Mouse (Mus musculus): ENCODE measurements around the gene Fam217b. TPM values are rescaled to one million over a fixed set of nuclear protein-coding genes. Genes with fewer than 3 reads are reported as not detected.
A peak's percentile ranks its signal among the peaks of the same experiment; 100 is the strongest.

The Fam217b gene
- polyA plus RNA-seq (2015; fragmentation: Nextera tagmentation; extraction: Ambion mirVana), result 4.3 and 5.4 TPM in 2 replicates

DNA sequence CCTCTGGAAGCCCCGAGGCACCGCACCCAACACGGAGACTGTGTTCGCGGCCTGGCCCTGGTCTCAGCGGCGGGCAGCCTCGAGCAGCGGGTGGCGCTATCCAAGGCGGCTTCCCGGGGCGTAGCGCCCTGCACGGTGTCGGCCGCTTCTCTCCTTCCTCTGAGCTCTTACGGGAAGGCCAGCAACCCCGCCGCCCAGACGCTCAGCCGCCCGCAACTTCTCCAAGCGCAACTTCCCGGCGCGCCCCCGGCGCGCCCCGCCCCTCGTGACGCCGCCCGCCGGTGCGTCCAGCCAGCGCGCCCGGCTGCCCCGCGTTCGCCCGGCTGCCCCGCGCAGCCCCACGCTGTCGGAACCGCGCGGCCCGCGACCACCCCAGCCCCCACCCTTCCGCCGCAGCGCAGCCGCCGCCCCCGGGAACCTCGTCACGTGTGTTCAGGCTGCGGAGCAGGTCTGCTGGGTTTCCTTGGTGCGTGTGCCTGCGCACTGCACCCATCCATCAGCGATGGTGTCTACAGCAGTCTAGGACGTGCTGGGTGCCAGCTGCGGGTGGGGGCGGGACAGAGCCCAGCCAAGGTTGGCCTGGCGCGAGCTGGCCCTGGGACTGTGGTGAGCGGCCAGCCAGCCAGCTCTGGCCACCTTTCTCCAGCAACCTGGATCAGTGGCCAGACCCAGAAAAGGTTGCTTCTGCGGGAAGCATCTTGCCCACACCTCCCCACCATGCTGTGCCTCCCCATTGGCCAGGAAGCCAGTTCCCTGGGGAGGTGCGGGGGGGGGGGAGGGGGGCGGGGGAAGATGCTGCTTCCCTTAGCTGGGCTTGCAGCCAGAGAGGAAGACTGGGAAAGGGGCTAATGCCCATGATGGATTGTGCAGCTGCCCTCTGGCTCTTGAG, at the start of gene Fam217b, which contains the start of gene Ppp1r3d:
TSS of gene Fam217b (plus strand) at position 264 of the 889 bp plus-strand sequence.
TSS of gene Ppp1r3d (minus strand) at position 212 of the 889 bp plus-strand sequence.
- Histone ChIP-seq H3K27ac (peak within 1 kb of the TSS; percentile 77), H3K4me3 (replicated peaks) (peak within 1 kb of the TSS; percentile 68), H3K36me3 (0 out of 2 replicates have a peak, but pooled peaks cover 4% of the 10 kb centered on the region), H3K9ac (peak within 1 kb of the TSS; percentile 64), H3K9me3 (no peaks in the 10 kb centered on the region), H3K4me1 (replicated peaks) (peaks cover 37% of the 10 kb centered on the region), H3K27me3 (replicated peaks) (no peaks in the 10 kb centered on the region; the same call in 1 of the 2 replicates), H3K4me2 (replicated peaks) (peak within 1 kb of the TSS; percentile 100)
- WGBS, result under 1% methylated on average over 68 of the region's 74 CpGs
- ATAC-seq, result peak; percentile 84

DNA sequence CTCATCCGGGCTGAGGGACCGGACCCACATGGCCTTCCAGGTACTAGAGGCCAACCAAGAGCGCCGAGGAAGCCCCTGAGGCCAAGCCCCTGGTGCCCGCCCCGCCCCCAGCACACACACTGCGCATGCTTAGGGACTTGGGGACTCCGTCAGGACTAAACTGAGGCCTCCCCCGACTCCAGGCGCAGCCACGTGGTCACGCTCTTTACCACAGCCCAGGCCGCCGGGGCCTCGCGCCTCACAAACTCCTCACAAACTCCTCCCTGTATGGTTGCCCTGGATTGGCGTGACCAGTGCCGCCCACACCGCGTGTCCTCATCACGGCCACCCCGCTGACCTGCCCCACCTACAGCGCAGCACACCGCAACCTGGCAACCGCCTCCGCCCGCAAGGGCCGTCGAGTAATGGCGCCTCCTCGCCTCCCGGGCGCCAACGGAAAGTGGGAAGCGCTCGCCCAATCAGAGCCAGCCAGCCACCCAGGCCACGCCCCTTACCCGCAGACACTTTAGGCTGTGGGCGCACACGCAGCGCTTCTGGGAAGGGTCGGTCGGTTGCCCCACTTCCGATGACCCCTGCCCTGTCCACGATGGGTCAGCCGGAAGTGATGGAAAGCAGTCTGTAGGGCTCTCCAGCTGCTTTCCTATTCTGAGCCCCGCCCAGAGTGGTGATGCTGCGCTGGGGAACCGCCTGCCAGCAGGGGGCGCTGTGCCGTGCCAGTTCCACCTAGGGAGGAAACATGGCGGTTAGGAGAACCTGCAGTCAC, 7.1 kb upstream of the Fam217b start, which contains the start of gene Sycp2:
TSS of gene Sycp2 (minus strand) at position 633 of the 763 bp plus-strand sequence.
- Histone ChIP-seq H3K27ac (no peak within 1 kb of the TSS), H3K36me3 (no peaks in the 10 kb centered on the region), H3K4me3 (replicated peaks) (no peak within 1 kb of the TSS), H3K9ac (no peak within 1 kb of the TSS), H3K4me1 (replicated peaks) (0 out of 2 replicates have a peak, but pooled peaks cover 2% of the 10 kb centered on the region), H3K9me3 (0 out of 2 replicates have a peak, but pooled peaks cover 2% of the 10 kb centered on the region), H3K27me3 (replicated peaks) (no peaks in the 10 kb centered on the region), H3K4me2 (replicated peaks) (no peak within 1 kb of the TSS)
- WGBS, result 79% methylated on average over 52 of the region's 52 CpGs
- ATAC-seq, result peak; percentile 45; the same call in 1 of the 2 replicates

DNA sequence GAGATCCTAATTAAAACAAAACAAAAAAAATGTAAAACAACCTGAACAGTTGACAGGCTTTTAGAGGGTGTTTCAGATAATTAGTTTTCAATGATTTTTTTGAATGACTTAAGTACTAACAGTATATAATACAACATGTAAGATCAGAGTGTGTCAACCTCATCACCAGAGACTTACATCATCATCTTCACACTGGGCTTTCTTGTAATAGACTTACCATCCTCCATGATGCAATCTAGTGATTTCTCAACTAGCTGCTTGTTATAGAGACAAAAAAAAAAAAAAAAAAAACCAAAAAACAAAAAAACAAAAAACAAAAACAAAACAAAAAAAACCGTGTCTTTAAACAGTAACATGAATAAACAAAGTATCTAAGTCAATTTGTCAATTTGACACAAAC, 5.3 kb upstream of the Fam217b start:
- Histone ChIP-seq H3K4me3 (replicated peaks) (no peak overlapping the region), H3K9ac (no peak overlapping the region), H3K27me3 (replicated peaks) (no peaks in the 10 kb centered on the region; the same call in 1 of the 2 replicates), H3K4me1 (replicated peaks) (peaks cover 17% of the 10 kb centered on the region), H3K27ac (no peak overlapping the region), H3K4me2 (replicated peaks) (no peak overlapping the region), H3K36me3 (no peaks in the 10 kb centered on the region), H3K9me3 (0 out of 2 replicates have a peak, but pooled peaks cover 2% of the 10 kb centered on the region)
- no peak for ATAC-seq
- WGBS, result 32% methylated on average over 1 of the region's 1 CpGs

DNA sequence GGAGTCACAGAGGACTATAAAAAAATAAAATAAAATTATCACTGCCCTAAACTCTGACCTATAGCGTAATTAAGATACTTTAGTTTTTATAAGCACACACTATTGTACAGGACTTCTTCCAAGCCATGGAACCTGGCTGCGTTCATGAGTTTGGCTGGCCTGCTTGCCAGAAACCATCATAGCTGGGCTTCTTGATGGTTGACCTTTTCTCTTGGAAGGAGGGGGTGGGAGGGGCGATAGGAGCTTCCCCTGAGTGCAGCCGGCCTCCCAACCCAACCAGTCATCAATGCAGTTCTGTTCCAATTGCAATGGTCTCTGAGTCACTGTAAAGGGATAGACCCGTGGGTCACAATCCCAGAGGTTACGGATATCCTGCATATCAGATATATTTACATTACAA, 4.0 kb upstream of the Fam217b start:
- peaks cover 26% of the 10 kb centered on the region for H3K4me1 ChIP-seq (replicated peaks)
- no peak overlapping the region for H3K9ac ChIP-seq
- H3K9me3 ChIP-seq, result 0 out of 2 replicates have a peak, but pooled peaks cover 2% of the 10 kb centered on the region
- 77% methylated on average over 6 of the region's 6 CpGs for WGBS
- H3K27me3 ChIP-seq (replicated peaks), result no peaks in the 10 kb centered on the region; the same call in 1 of the 2 replicates
- no peaks in the 10 kb centered on the region for H3K36me3 ChIP-seq
- H3K27ac ChIP-seq, result no peak overlapping the region
- ATAC-seq, result no peak
- no peak overlapping the region for H3K4me3 ChIP-seq (replicated peaks)
- H3K4me2 ChIP-seq (replicated peaks), result no peak overlapping the region

DNA sequence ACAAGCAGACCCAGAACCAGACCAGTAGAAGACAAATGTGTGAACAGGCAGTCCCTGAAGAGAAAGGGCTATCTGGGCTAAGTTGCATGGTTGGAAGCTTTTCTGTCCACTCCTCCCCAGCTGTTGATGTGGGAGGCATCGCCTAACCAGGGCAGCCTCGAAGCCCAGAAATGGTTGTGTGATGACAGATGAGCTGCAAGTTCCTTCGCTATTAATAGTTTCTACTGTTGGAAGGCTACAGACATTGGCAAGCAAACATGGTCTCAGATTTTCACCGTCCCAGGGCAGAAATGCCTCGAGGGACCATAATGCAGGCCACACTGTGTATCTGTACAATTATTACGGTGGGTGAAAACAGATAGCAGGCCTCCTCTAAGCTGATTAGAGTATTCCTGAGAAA, 1.7 kb upstream of the Fam217b start:
- WGBS, result 43% methylated on average over 6 of the region's 6 CpGs
- no peak for ATAC-seq
- peak overlapping the region; percentile 100 for H3K4me2 ChIP-seq (replicated peaks)
- no peaks in the 10 kb centered on the region for H3K36me3 ChIP-seq
- no peak overlapping the region for H3K4me3 ChIP-seq (replicated peaks)
- H3K27ac ChIP-seq, result 0 out of 2 replicates have a peak overlapping the region, but pooled peaks have one; percentile 17
- H3K9ac ChIP-seq, result no peak overlapping the region
- H3K27me3 ChIP-seq (replicated peaks), result no peaks in the 10 kb centered on the region; the same call in 1 of the 2 replicates
- no peaks in the 10 kb centered on the region for H3K9me3 ChIP-seq
- peaks cover 37% of the 10 kb centered on the region for H3K4me1 ChIP-seq (replicated peaks)

DNA sequence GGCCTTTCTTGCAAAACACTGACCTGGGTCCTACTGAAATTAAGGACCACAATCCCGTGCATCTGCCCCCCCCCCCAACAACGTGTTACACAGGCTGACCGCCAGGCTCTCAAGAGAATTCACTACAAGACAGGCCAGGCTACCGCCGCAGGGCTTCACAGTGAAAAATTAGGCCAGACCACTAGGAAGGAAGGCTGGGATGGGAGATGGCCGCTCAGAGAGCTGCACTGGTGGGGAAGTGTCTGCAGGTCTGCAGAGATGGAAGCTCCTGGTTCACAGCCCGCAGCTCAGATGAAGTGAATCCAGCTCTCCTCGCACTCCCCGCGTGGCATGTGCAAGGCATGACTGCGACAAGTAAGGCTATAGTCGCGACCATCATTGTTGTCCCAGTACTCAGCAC, 1.2 kb upstream of the Fam217b start:
- Histone ChIP-seq H3K27me3 (replicated peaks) (no peaks in the 10 kb centered on the region; the same call in 1 of the 2 replicates), H3K9me3 (no peaks in the 10 kb centered on the region), H3K27ac (peak overlapping the region; percentile 17; the same call in 1 of the 2 replicates), H3K4me3 (replicated peaks) (peak overlapping the region; percentile 68), H3K4me1 (replicated peaks) (peaks cover 37% of the 10 kb centered on the region), H3K9ac (0 out of 2 replicates have a peak overlapping the region, but pooled peaks have one; percentile 64), H3K4me2 (replicated peaks) (peak overlapping the region; percentile 100), H3K36me3 (0 out of 2 replicates have a peak, but pooled peaks cover 2% of the 10 kb centered on the region)
- 57% methylated on average over 13 of the region's 13 CpGs for WGBS
- ATAC-seq, result 0 out of 2 replicates have a peak, but pooled peaks have one; percentile 1

DNA sequence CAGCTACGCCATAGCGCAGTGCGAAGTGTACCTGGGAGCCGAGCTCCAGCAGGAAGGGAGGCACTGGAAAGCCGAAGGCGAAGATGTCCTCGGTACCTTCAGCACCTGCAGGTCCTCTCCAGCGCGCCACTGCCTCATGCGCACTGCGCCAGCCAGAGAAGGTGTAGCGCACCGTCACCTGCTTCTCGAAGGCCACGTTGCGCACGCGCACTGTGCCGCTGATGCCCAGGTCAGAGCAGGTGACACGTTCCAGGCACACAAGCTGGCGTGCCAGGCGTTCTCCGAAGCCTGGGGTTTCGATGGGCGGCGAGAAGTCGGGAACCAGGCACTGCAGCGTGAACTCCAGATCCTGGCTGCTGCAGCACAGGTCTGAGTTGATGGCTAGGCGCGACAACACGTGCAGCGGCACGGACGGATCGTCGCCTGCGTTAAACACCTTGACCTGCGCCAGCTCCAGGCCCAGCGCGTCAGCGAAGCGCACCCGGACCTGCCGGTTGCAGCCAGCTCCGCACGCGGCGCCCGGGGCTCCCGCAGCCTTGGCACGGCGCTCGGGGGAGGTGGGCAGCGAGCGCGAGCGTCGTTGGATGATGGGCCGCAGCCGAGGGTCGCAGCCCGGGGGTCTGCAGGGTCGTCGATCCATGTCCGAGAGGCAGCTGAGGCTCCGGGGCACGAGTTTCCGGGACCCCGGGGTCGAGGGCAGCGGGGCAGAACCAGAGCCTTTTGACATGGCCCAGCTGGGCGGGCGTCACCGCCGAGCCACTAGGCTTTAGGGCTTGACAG, 653 bp upstream of the Fam217b start:
- WGBS, result 14% methylated on average over 75 of the region's 75 CpGs
- Histone ChIP-seq H3K36me3 (0 out of 2 replicates have a peak, but pooled peaks cover 4% of the 10 kb centered on the region), H3K4me2 (replicated peaks) (peak overlapping the region; percentile 100), H3K4me3 (replicated peaks) (peak overlapping the region; percentile 68), H3K27me3 (replicated peaks) (no peaks in the 10 kb centered on the region; the same call in 1 of the 2 replicates), H3K27ac (peak overlapping the region; percentile 77), H3K4me1 (replicated peaks) (peaks cover 37% of the 10 kb centered on the region), H3K9ac (peak overlapping the region; percentile 64), H3K9me3 (no peaks in the 10 kb centered on the region)
- peak; percentile 40 for ATAC-seq

DNA sequence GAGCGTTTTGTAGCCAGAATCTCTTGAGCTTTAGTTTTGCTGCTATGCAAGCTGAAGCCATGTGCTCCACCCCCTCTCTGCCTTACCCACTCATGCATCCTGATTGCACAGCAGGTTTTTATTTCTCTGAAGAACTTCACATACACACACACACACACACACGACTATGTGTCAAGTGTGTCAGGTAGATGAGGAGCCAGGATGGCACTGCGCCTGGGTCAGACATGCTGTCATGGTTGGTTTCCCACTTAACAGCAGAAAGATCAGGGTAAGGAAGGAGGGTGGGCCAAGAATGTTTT, 775 bp downstream of the Fam217b start:
- peaks cover 37% of the 10 kb centered on the region for H3K4me1 ChIP-seq (replicated peaks)
- H3K4me3 ChIP-seq (replicated peaks), result peak overlapping the region; percentile 68
- WGBS, result 29% methylated on average over 3 of the region's 3 CpGs
- ATAC-seq, result no peak
- H3K9ac ChIP-seq, result peak overlapping the region; percentile 64; the same call in 1 of the 2 replicates
- H3K27me3 ChIP-seq (replicated peaks), result no peaks in the 10 kb centered on the region; the same call in 1 of the 2 replicates
- H3K27ac ChIP-seq, result peak overlapping the region; percentile 77; the same call in 1 of the 2 replicates
- 0 out of 2 replicates have a peak, but pooled peaks cover 4% of the 10 kb centered on the region for H3K36me3 ChIP-seq
- H3K9me3 ChIP-seq, result no peaks in the 10 kb centered on the region
- H3K4me2 ChIP-seq (replicated peaks), result peak overlapping the region; percentile 100

DNA sequence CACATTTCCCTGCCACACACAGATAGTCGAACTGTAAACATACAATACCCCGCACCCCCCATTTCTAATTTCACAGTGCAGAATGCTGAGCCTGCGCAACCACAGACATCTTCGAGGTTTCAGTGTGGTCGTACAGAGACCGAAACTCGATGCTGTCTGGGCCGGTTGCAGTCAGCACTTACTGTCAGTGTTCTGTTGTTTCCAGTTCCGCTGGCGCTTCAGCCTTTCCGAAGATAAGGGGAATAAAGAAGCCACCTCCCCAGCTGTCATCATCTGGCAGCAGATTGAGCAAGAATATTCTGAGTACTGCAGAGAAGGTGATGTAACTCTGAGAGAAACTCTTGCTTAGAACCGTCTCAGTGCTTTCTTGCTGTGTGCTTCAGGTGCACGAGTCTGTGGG, 2.1 kb downstream of the Fam217b start:
- Histone ChIP-seq H3K36me3 (peaks cover 7% of the 10 kb centered on the region; the same call in 1 of the 2 replicates), H3K4me1 (replicated peaks) (peaks cover 37% of the 10 kb centered on the region), H3K27me3 (replicated peaks) (no peaks in the 10 kb centered on the region; the same call in 1 of the 2 replicates), H3K27ac (no peak overlapping the region), H3K4me2 (replicated peaks) (no peak overlapping the region), H3K9me3 (no peaks in the 10 kb centered on the region), H3K9ac (no peak overlapping the region), H3K4me3 (replicated peaks) (no peak overlapping the region)
- no peak for ATAC-seq
- WGBS, result 63% methylated on average over 13 of the region's 13 CpGs

DNA sequence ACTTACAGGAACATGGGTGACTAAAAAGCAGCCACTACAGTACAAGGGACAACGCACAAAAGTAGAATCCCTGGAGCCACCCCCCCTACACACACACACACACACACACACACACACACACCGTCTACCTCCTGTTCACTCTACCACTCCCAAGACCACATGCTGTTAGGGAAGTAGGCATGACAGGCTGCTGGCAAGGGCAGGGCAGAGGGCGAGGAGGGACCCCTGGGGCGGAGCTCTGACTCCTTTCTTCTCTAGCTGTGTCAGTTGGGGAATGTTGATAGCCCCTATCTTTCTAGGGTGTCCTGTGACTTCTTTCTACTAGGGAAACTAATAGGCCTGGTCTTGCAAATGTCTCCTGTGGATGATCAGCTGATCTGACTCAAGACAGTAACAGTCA, 2.6 kb downstream of the Fam217b start:
- H3K27me3 ChIP-seq (replicated peaks), result no peaks in the 10 kb centered on the region; the same call in 1 of the 2 replicates
- WGBS, result 82% methylated on average over 4 of the region's 4 CpGs
- H3K4me2 ChIP-seq (replicated peaks), result no peak overlapping the region
- H3K4me1 ChIP-seq (replicated peaks), result peaks cover 35% of the 10 kb centered on the region
- no peak overlapping the region for H3K27ac ChIP-seq
- no peaks in the 10 kb centered on the region for H3K9me3 ChIP-seq
- H3K36me3 ChIP-seq, result peaks cover 7% of the 10 kb centered on the region; the same call in 1 of the 2 replicates
- no peak overlapping the region for H3K9ac ChIP-seq
- no peak for ATAC-seq
- H3K4me3 ChIP-seq (replicated peaks), result no peak overlapping the region

DNA sequence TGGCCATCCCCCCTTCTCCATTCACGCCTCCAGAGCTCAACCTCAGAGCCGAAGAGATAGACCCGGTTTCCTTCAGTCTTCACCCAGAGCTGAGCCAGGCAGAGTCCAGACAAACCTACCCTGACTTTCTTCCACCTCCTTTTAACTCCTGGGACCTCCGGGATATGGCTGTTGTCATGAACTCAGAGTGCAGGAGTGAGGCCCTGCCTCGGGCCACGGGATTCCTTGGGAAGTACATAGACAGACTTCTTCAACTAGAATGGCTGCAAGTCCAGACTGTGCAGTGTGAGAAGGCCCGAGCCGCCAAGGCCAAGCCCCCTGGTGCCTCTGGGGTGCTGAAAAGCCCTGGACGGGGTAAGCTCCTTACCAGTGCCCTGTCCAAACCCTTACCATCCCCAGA, 6.3 kb downstream of the Fam217b start:
- Histone ChIP-seq H3K9ac (no peak overlapping the region), H3K4me3 (replicated peaks) (no peak overlapping the region), H3K27ac (no peak overlapping the region), H3K36me3 (peaks cover 7% of the 10 kb centered on the region; the same call in 1 of the 2 replicates), H3K27me3 (replicated peaks) (no peaks in the 10 kb centered on the region), H3K9me3 (no peaks in the 10 kb centered on the region), H3K4me1 (replicated peaks) (peaks cover 8% of the 10 kb centered on the region; the same call in 1 of the 2 replicates), H3K4me2 (replicated peaks) (no peak overlapping the region)
- WGBS, result 82% methylated on average over 9 of the region's 9 CpGs
- no peak for ATAC-seq
